Comparison of ENCODE assay signal across 11 mouse cellular contexts in the genomic region with DNA sequence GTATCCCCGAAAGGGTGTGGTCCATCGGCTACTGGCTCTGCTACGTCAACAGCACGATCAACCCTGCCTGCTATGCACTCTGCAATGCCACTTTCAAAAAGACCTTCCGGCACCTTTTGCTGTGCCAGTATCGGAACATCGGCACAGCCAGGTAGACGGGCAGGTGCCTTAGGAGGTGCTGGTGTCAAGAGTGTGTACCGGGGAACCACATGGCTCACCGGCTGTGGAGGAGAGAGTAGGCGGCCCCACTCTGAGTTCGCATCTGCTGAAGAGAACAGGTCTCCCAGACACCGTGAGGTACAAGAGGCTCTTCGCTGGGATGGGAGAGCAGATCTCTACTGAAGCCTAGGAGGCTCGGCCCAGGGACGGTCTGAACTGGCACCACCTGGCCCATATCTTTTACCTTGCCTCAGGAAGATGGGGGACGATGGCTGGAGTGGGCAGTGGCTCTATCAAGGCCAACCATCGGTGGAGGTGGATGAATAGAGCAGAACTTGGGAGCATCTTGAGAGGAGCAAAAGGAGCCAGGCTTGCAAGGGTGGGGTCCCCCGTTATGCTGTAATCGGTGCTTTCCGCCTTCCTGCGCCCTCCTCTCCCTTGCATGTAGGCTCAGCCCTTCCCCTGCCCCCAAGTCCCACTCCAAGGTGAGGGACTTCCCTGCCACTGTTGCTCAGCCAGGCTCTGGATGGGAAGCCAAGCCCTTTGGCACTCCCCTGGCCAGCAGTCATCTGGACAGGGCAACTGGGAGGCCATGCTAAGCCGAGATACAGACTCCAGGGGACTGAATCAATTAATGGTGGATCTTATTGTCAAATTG. TPM values are rescaled to one million over a fixed set of nuclear protein-coding genes. Genes with fewer than 3 reads are reported as not detected.
DNase-seq lines count a peak whose midpoint lies in the region; ATAC-seq and TF ChIP-seq lines count a peak whose summit lies in the region.
"Had no signal": no experiment of that assay in that cellular context is flagged by ENCODE, and none has a peak within 500 bp of the region (broad histone marks: within the 10 kb centered on the region; RNA-seq: fewer than 3 reads in every experiment).

No protein-coding gene starts in this region.

- no peak for TF ChIP-seq CTCF in cerebellum, adult 2 months (IDR thresholded peaks at IDR 0.05; ENCODE audit: borderline replicate concordance, insufficient read depth, low read depth, low read length)

- no peaks in the 10 kb centered on the region for H3K9me3 ChIP-seq in heart, embryonic 11.5 days (replicated peaks; ENCODE audit: control insufficient read depth, low read length)
- H3K9me3 ChIP-seq in midbrain, embryonic 10.5 days (replicated peaks) = no peaks in the 10 kb centered on the region
- H3K9me3 ChIP-seq in midbrain, embryonic 13.5 days = no peaks in the 10 kb centered on the region
- H3K9me3 ChIP-seq: liver, embryonic 13.5 days had no signal

- H3K36me3 ChIP-seq in heart, embryonic 11.5 days (ENCODE audit: control insufficient read depth, insufficient read depth, low read length) = 0 out of 2 replicates have a peak, but pooled peaks cover 8% of the 10 kb centered on the region
- H3K36me3 ChIP-seq in midbrain, embryonic 10.5 days = peaks cover 25% of the 10 kb centered on the region
- H3K36me3 ChIP-seq in midbrain, embryonic 13.5 days = no peaks in the 10 kb centered on the region; the same call in 1 of the 2 replicates

- no peak for DNase-seq in heart, postnatal 14 days
- peak; percentile 45 for DNase-seq in midbrain, embryonic 10.5 days (ENCODE audit: low spot score)
- DNase-seq in cerebellum, adult 2 months = peak; percentile 54 to 63
- peak; percentile 31 for DNase-seq in induced T-regulatory cell, adult 2 months (ENCODE audit: low read depth)
- no peak for DNase-seq in left cerebral cortex, adult 9 months (ENCODE audit: low spot score in 2 of 2)
- DNase-seq in adrenal gland, postnatal 4 days (ENCODE audit: low spot score in 2 of 2) = no peak

- H3K27me3 ChIP-seq in heart, embryonic 11.5 days (ENCODE audit: control insufficient read depth, insufficient read depth, low read length) = peaks cover 12% of the 10 kb centered on the region
- H3K27me3 ChIP-seq in midbrain, embryonic 10.5 days (ENCODE audit: low read depth, poor library complexity, severe bottlenecking) = peaks cover 29% of the 10 kb centered on the region
- peaks cover 32% of the 10 kb centered on the region for H3K27me3 ChIP-seq in midbrain, embryonic 13.5 days
- H3K27me3 ChIP-seq in cerebellum, adult 2 months (ENCODE audit: control insufficient read depth, insufficient read depth, low read length) = no peaks in the 10 kb centered on the region

- no peak for TF ChIP-seq POLR2A in cerebellum, adult 2 months (IDR thresholded peaks at IDR 0.05; ENCODE audit: borderline replicate concordance, insufficient read depth, low read length)

- intact Hi-C loops in heart, postnatal 14 days (cut with DNase I) = no loop called here

- 64% methylated on average over 23 of the region's 23 CpGs for WGBS in heart, embryonic 11.5 days (ENCODE audit: insufficient replicate concordance)
- 74% methylated on average over 23 of the region's 23 CpGs for WGBS in midbrain, embryonic 10.5 days
- 74% methylated on average over 23 of the region's 23 CpGs for WGBS in midbrain, embryonic 13.5 days
- WGBS in cerebellum, adult 2 months = 43% methylated on average over 23 of the region's 23 CpGs

- ATAC-seq in heart, embryonic 11.5 days (replicated peaks; ENCODE audit: insufficient number of reproducible peaks, low FRiP score, low TSS enrichment) = no peak
- no peak for ATAC-seq in midbrain, embryonic 13.5 days

- H3K4me1 ChIP-seq in heart, embryonic 11.5 days (ENCODE audit: control insufficient read depth, insufficient read depth, low read length) = peaks cover 22% of the 10 kb centered on the region
- peaks cover 69% of the 10 kb centered on the region for H3K4me1 ChIP-seq in midbrain, embryonic 10.5 days
- H3K4me1 ChIP-seq in midbrain, embryonic 13.5 days (replicated peaks) = peaks cover 50% of the 10 kb centered on the region
- peaks cover 40% of the 10 kb centered on the region for H3K4me1 ChIP-seq in cerebellum, adult 2 months (ENCODE audit: control insufficient read depth, insufficient read depth, low read length)

- H3K4me3 ChIP-seq in heart, embryonic 11.5 days (ENCODE audit: low read depth, low read length) = 0 out of 2 replicates have a peak overlapping the region, but pooled peaks have one; percentile 28
- H3K4me3 ChIP-seq in midbrain, embryonic 10.5 days = peak overlapping the region; percentile 92; the same call in 1 of the 2 replicates
- no peak overlapping the region for H3K4me3 ChIP-seq in midbrain, embryonic 13.5 days (replicated peaks)
- peak overlapping the region; percentile 35 for H3K4me3 ChIP-seq in cerebellum, adult 2 months (replicated peaks; ENCODE audit: insufficient read depth, low read depth, low read length)
- H3K4me3 ChIP-seq: liver, embryonic 13.5 days had no signal

- peak overlapping the region; percentile 52; the same call in 1 of the 2 replicates for H3K4me2 ChIP-seq in heart, embryonic 11.5 days
- H3K4me2 ChIP-seq in midbrain, embryonic 13.5 days (replicated peaks) = no peak overlapping the region

- no peak overlapping the region for H3K27ac ChIP-seq in heart, embryonic 11.5 days (ENCODE audit: low read depth, low read length)
- H3K27ac ChIP-seq in midbrain, embryonic 10.5 days (replicated peaks) = no peak overlapping the region
- H3K27ac ChIP-seq in midbrain, embryonic 13.5 days = no peak overlapping the region
- no peak overlapping the region for H3K27ac ChIP-seq in cerebellum, adult 2 months (ENCODE audit: insufficient read depth, low read length)
- H3K27ac ChIP-seq: liver, embryonic 13.5 days had no signal

- H3K9ac ChIP-seq in heart, embryonic 11.5 days (ENCODE audit: low read depth, low read length) = no peak overlapping the region
- H3K9ac ChIP-seq in midbrain, embryonic 13.5 days (replicated peaks) = no peak overlapping the region
- H3K9ac ChIP-seq: liver, embryonic 13.5 days had no signal

RNA-seq across cellular contexts. Expression of gene Chrm4, which starts 1.7 kb away (rescaled TPM):
- not detected in 2 replicates for polyA plus RNA-seq in heart, embryonic 11.5 days (2014; fragmentation: Nextera tagmentation; extraction: Ambion mirVana)
- not detected for total RNA-seq in heart, postnatal 14 days (2021)
- polyA plus RNA-seq in midbrain, embryonic 10.5 days (2016; fragmentation: Nextera tagmentation; extraction: Ambion mirVana) = 0.81 and 1.0 TPM in 2 replicates
- 0.36 and 0.54 TPM in 2 replicates for polyA plus RNA-seq in midbrain, embryonic 13.5 days (2015; fragmentation: Nextera tagmentation; extraction: Ambion mirVana)
- 2.0 TPM in 2 replicates for polyA plus RNA-seq in cerebellum, adult 2 months (2012; rRNA removed)
- under 1 TPM; 0.34 to 0.42 TPM for total RNA-seq in adrenal gland, postnatal 4 days (2021)
- polyA plus RNA-seq: heart, postnatal 0 days had no signal

RNA-seq across cellular contexts. Expression of gene Mdk, which starts 3.4 kb away (rescaled TPM):
- polyA plus RNA-seq in heart, embryonic 11.5 days (2014; fragmentation: Nextera tagmentation; extraction: Ambion mirVana) = 842 and 965 TPM in 2 replicates
- total RNA-seq in heart, postnatal 14 days (2021) = 10 to 100 TPM; 15.7 to 16.8 TPM
- 1,290 and 1,659 TPM in 2 replicates for polyA plus RNA-seq in midbrain, embryonic 10.5 days (2016; fragmentation: Nextera tagmentation; extraction: Ambion mirVana)
- 322 and 354 TPM in 2 replicates for polyA plus RNA-seq in midbrain, embryonic 13.5 days (2015; fragmentation: Nextera tagmentation; extraction: Ambion mirVana)
- 77.8 and 78.9 TPM in 2 replicates for polyA plus RNA-seq in cerebellum, adult 2 months (2012; rRNA removed)
- 100 to 1,000 TPM in 1 of 2 experiments, 10 to 100 TPM in 1; 79.3 to 138 TPM for total RNA-seq in adrenal gland, postnatal 4 days (2021)

RNA-seq across cellular contexts. Expression of gene Gm9821, which starts 16.8 kb away (rescaled TPM):
- polyA plus RNA-seq in heart, embryonic 11.5 days (2014; fragmentation: Nextera tagmentation; extraction: Ambion mirVana) = 1.8 and 2.8 TPM in 2 replicates
- not detected for total RNA-seq in heart, postnatal 14 days (2021)
- 0.12 and 0.19 TPM in 2 replicates for polyA plus RNA-seq in midbrain, embryonic 10.5 days (2016; fragmentation: Nextera tagmentation; extraction: Ambion mirVana)
- polyA plus RNA-seq in midbrain, embryonic 13.5 days (2015; fragmentation: Nextera tagmentation; extraction: Ambion mirVana) = 0.38 TPM in 1 of 2 replicates, not detected in the other
- not detected in 2 replicates for polyA plus RNA-seq in cerebellum, adult 2 months (2012; rRNA removed)
- not detected for total RNA-seq in adrenal gland, postnatal 4 days (2021)
- polyA plus RNA-seq: urinary bladder, adult 2 months had no signal

RNA-seq across cellular contexts. Expression of gene Dgkz, which starts 46.9 kb away (rescaled TPM):
- 42.1 and 49.6 TPM in 2 replicates for polyA plus RNA-seq in heart, embryonic 11.5 days (2014; fragmentation: Nextera tagmentation; extraction: Ambion mirVana)
- total RNA-seq in heart, postnatal 14 days (2021) = 10 to 100 TPM; 62.3 to 63.1 TPM
- polyA plus RNA-seq in midbrain, embryonic 10.5 days (2016; fragmentation: Nextera tagmentation; extraction: Ambion mirVana) = 28.3 and 35.0 TPM in 2 replicates
- polyA plus RNA-seq in midbrain, embryonic 13.5 days (2015; fragmentation: Nextera tagmentation; extraction: Ambion mirVana) = 21.4 and 26.4 TPM in 2 replicates
- polyA plus RNA-seq in cerebellum, adult 2 months (2012; rRNA removed) = 716 and 832 TPM in 2 replicates
- total RNA-seq in adrenal gland, postnatal 4 days (2021) = 10 to 100 TPM; 91.3 to 98.4 TPM

Comparison
In these comparisons a context has a peak if more than half of its experiments do, and no peak if none do; other contexts are left out.
1. DNase-seq: peak in midbrain, embryonic 10.5 days (single experiment), cerebellum, adult 2 months (2 of 2) and induced T-regulatory cell, adult 2 months (single experiment); none in heart, postnatal 14 days (0 of 2), left cerebral cortex, adult 9 months (0 of 2) and adrenal gland, postnatal 4 days (0 of 2).